Mouse (Mus musculus) small intestine, adult 2 months (tissue): Measurements from ENCODE around the gene Grpel1. TPM values are rescaled to one million over a fixed set of nuclear protein-coding genes. Genes with fewer than 3 reads are reported as not detected.

ENCODE experiments used
- H3K27ac ChIP-seq: fragments of 200-500 bp; 2 replicates; pipeline ENCODE4 v1.5.1; 2012; ENCODE audit warnings: low read depth, low read length, control low read depth, inconsistent platforms; ENCODE audit not compliant: insufficient read depth
- H3K27me3 ChIP-seq: fragments of 200-500 bp; 2 replicates; pipeline ENCODE4 v1.6.1; 2012; ENCODE audit warnings: mild to moderate bottlenecking, moderate library complexity, low read length, inconsistent platforms; ENCODE audit not compliant: control insufficient read depth, insufficient read depth
- H3K36me3 ChIP-seq: fragments of 200-500 bp; 2 replicates; pipeline ENCODE4 v1.6.1; 2012; ENCODE audit warnings: mild to moderate bottlenecking, low read length, control low read depth, inconsistent platforms; ENCODE audit not compliant: control insufficient read depth, insufficient read depth
- H3K4me1 ChIP-seq: fragments of 200-500 bp; 2 replicates; pipeline ENCODE4 v1.6.1; 2012; ENCODE audit warnings: low read length, inconsistent platforms, mixed read lengths; ENCODE audit not compliant: control insufficient read depth, insufficient read depth, insufficient read length
- H3K4me3 ChIP-seq: fragments of 200-500 bp; 2 replicates; pipeline ENCODE4 v1.5.1; 2012; ENCODE audit warnings: low read depth, mild to moderate bottlenecking, control low read depth, inconsistent platforms, low read length, moderate library complexity
- CTCF ChIP-seq: fragments of 200-500 bp; IDR thresholded peaks from 2 replicates; pipeline ENCODE4 v1.5.1; 2012; ENCODE audit warnings: low read depth, mild to moderate bottlenecking, control low read depth, inconsistent platforms, low read length, moderate library complexity, mixed read lengths; ENCODE audit not compliant: insufficient replicate concordance, insufficient read length; ENCODE audit errors: extremely low read depth
- POLR2A ChIP-seq: fragments of 200-500 bp; IDR thresholded peaks from 2 replicates; pipeline ENCODE4 v1.6.1; 2012; ENCODE audit warnings: low read depth, mild to moderate bottlenecking, control low read depth, inconsistent platforms, low read length, moderate library complexity
- WGBS: fragments of 180-500 bp; shearing (Covaris S2); methylation state at CpG from one replicate; pipeline ENCODE4 v1.1.7; 2018; 5-methylcytosine and 5-hydroxymethylcytosine counted together
- polyA plus RNA-seq: library from polyadenylated mRNA; depleted of rRNA; stranded (reverse); fragments of >200 nt; gene quantifications from 2 replicates; pipeline ENCODE4 v1.2.3, GENCODE M21; 2012; rRNA removed

Gene Grpel1
- 6.4 and 9.0 TPM in 2 replicates for polyA plus RNA-seq

- Histone ChIP-seq H3K4me1 (peaks cover 6% of the 10 kb centered on the region; the same call in 1 of the 2 replicates), H3K36me3 (peaks cover 9% of the 10 kb centered on the region), H3K4me3 (peak within 1 kb of the TSS; percentile 85), H3K27me3 (no peaks in the 10 kb centered on the region), H3K27ac (peak within 1 kb of the TSS; percentile 49; the same call in 1 of the 2 replicates)
- no peak for TF ChIP-seq CTCF
- TF ChIP-seq POLR2A, result peak; percentile 63
- 1% methylated on average over 66 of the region's 68 CpGs for WGBS
Measured at GRCm38 (mm10) chr5:36464709-36465661, at the start of gene Grpel1. Gene Grpel1 (plus strand): TSS chr5:36464998.

GRCm38 (mm10) chr5:36419861-36420260 is 44.9 kb upstream of the Grpel1 start:
- 73% methylated on average over 3 of the region's 3 CpGs for WGBS

GRCm38 (mm10) chr5:36422689-36423088 is 42.1 kb upstream of the Grpel1 start:
- no peak overlapping the region for H3K27ac ChIP-seq

More at GRCm38 (mm10) chr5:36419861-36420260, 44.9 kb upstream of the Grpel1 start:
- TF ChIP-seq POLR2A (no peak), CTCF (no peak)
- Histone ChIP-seq H3K4me1 (no peaks in the 10 kb centered on the region), H3K27me3 (no peaks in the 10 kb centered on the region), H3K27ac (no peak overlapping the region), H3K4me3 (no peak overlapping the region), H3K36me3 (no peaks in the 10 kb centered on the region)

GRCm38 (mm10) chr5:36424676-36425075 is 40.1 kb upstream of the Grpel1 start:
- Histone ChIP-seq H3K27ac (no peak overlapping the region), H3K4me3 (no peak overlapping the region), H3K27me3 (no peaks in the 10 kb centered on the region), H3K36me3 (no peaks in the 10 kb centered on the region), H3K4me1 (no peaks in the 10 kb centered on the region)
- TF ChIP-seq POLR2A, result no peak
- no peak for TF ChIP-seq CTCF

More at GRCm38 (mm10) chr5:36422689-36423088, 42.1 kb upstream of the Grpel1 start:
- H3K36me3 ChIP-seq, result no peaks in the 10 kb centered on the region
- no peak overlapping the region for H3K4me3 ChIP-seq
- H3K4me1 ChIP-seq, result no peaks in the 10 kb centered on the region
- H3K27me3 ChIP-seq, result no peaks in the 10 kb centered on the region
- no peak for TF ChIP-seq POLR2A
- TF ChIP-seq CTCF, result no peak

DNA sequence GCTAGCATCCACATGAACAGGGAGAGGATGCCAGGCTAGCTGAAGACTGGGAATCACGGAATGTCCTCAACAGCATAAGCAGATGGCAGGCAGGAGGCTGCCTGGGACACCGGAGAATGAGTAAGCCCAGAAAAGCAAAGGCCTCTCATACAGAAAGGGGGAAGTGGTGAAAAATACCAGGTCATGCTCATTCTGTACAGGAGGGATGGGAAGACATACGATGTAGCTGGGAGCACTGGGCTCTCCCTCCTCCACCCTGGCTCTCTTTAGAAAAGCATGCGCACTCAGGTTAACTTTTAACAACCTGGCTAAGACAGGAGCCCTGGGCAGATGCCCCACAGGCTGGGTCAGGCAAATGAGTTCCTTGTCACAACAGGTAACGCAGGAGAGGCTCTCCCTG is 38.4 kb upstream of the Grpel1 start:
- Histone ChIP-seq H3K4me1 (no peaks in the 10 kb centered on the region), H3K27me3 (no peaks in the 10 kb centered on the region), H3K36me3 (no peaks in the 10 kb centered on the region), H3K4me3 (no peak overlapping the region), H3K27ac (no peak overlapping the region)
- TF ChIP-seq POLR2A, result no peak
- no peak for TF ChIP-seq CTCF
- WGBS, result 47% methylated on average over 5 of the region's 5 CpGs

GRCm38 (mm10) chr5:36427831-36428230 is 37.0 kb upstream of the Grpel1 start:
- H3K4me3 ChIP-seq, result no peak overlapping the region
- no peaks in the 10 kb centered on the region for H3K4me1 ChIP-seq
- 29% methylated on average over 11 of the region's 11 CpGs for WGBS
- TF ChIP-seq CTCF (no peak), POLR2A (no peak)
- no peak overlapping the region for H3K27ac ChIP-seq
- H3K36me3 ChIP-seq, result no peaks in the 10 kb centered on the region
- no peaks in the 10 kb centered on the region for H3K27me3 ChIP-seq

DNA sequence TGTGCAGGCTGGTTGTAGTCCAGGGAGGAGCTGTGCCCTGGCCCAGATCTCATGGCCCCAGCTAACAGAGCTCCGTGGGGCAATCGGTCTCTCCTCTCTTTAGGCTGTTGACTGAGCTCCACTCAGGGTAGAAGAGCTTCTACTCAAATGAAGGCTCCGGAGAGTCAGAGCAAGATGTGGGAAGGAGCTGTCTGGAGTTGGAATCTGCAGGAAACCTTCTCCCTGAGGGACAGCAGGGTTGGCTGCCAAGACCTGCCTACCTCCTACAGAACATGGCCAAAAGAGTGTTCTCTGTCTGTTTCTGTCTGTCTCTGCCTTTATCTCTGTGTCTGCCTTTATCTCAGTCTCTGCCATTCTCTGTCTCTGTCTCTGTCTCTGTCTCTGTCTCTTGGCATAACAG is 35.2 kb upstream of the Grpel1 start:
- no peaks in the 10 kb centered on the region for H3K4me1 ChIP-seq
- no peaks in the 10 kb centered on the region for H3K27me3 ChIP-seq
- 78% methylated on average over 3 of the region's 3 CpGs for WGBS
- H3K36me3 ChIP-seq, result no peaks in the 10 kb centered on the region
- no peak overlapping the region for H3K27ac ChIP-seq
- TF ChIP-seq CTCF (no peak), POLR2A (no peak)
- H3K4me3 ChIP-seq, result no peak overlapping the region
